Mouse (Mus musculus): ENCODE measurements around the gene Krt6a.

DNA sequence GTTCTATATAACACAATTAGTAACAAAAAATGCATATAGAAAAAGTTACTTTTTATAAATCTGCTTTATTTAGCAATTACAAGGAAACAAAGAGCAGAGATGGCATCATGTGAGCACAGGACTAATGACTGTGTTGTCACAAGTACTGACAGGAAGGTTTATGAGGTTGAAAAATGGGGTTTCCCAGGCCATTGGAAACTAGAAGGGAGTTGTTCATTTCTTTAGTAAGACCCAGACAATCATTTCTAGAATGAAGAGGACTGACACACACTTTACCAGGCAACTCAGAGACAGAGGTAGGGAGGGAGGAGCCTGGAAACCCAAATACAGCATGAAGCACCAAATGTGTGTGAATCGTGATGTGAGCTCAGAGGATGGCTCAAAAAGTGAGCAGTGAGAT lies 18.1 kb downstream of the Krt6a start:
- TF ChIP-seq CTCF (IDR thresholded peaks at IDR 0.05; ENCODE audit: borderline replicate concordance, control insufficient read depth, extremely low read depth, insufficient read depth, low read length, poor library complexity) (no peak), POLR2A (IDR thresholded peaks at IDR 0.05; ENCODE audit: control insufficient read depth, extremely low read depth, insufficient read depth, low read length, poor library complexity) (no peak)
